Mouse (Mus musculus): ENCODE measurements around the gene Smarcc1.

GRCm38 (mm10) chr9:110255407-110256019 is 138.0 kb downstream of the Smarcc1 start:
- TF ChIP-seq POLR2A (IDR thresholded peaks at IDR 0.05; ENCODE audit: insufficient read depth, low read depth, low read length) (no peak), CTCF (IDR thresholded peaks at IDR 0.05; ENCODE audit: insufficient read depth, low read depth, low read length) (no peak)

All from olfactory bulb, adult 2 months (tissue).